Mouse (Mus musculus): ENCODE measurements at regions not wholly inside any gene's neighbourhood (a gene's known extent, or its start where the extent isn't known, plus 50 kb on each side); places are given as distances from the start of the nearest gene placed in this dataset.

DNA sequence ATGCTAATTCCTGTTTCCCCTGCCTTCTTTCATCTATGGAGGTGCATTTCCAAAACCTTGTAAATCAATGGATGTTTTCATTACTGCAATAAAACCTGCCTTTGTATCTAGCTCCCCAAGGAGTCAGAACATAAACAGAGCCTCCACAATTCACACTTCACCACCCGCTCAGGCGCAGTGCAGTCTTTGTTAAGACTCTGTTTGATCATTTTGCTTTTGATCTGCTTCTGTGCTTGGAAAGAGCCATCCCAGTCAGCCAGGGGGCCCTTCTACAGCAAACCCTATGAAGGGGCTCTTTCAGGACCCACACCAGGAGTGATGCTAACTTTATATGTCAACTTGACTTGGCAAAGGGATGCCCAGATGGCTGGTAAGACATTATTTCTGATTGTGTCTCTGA, 86.7 kb upstream of the Ptprm start:
- Histone ChIP-seq H3K27ac (no peak overlapping the region), H3K4me2 (no peak overlapping the region), H3K9me3 (replicated peaks) (no peaks in the 10 kb centered on the region), H3K4me1 (replicated peaks) (no peaks in the 10 kb centered on the region), H3K27me3 (no peaks in the 10 kb centered on the region), H3K36me3 (no peaks in the 10 kb centered on the region), H3K4me3 (no peak overlapping the region), H3K9ac (no peak overlapping the region)
- no peak for ATAC-seq (replicated peaks; ENCODE audit: insufficient number of reproducible peaks, insufficient read depth, low FRiP score, low read depth)
- 90% methylated on average over 2 of the region's 2 CpGs for whole genome bisulfite sequencing

GRCm38 (mm10) chr17:67419956-67420711, 65.9 kb upstream of the Ptprm start:
- H3K27me3 ChIP-seq = no peaks in the 10 kb centered on the region
- H3K4me1 ChIP-seq (replicated peaks) = no peaks in the 10 kb centered on the region
- no peak overlapping the region for H3K4me2 ChIP-seq
- H3K4me3 ChIP-seq = no peak overlapping the region
- no peak for ATAC-seq (replicated peaks; ENCODE audit: insufficient number of reproducible peaks, insufficient read depth, low FRiP score, low read depth)
- no peak overlapping the region for H3K27ac ChIP-seq
- WGBS = 57% methylated on average over 4 of the region's 4 CpGs
- H3K36me3 ChIP-seq = no peaks in the 10 kb centered on the region
- H3K9me3 ChIP-seq (replicated peaks) = no peaks in the 10 kb centered on the region
- H3K9ac ChIP-seq = no peak overlapping the region

DNA sequence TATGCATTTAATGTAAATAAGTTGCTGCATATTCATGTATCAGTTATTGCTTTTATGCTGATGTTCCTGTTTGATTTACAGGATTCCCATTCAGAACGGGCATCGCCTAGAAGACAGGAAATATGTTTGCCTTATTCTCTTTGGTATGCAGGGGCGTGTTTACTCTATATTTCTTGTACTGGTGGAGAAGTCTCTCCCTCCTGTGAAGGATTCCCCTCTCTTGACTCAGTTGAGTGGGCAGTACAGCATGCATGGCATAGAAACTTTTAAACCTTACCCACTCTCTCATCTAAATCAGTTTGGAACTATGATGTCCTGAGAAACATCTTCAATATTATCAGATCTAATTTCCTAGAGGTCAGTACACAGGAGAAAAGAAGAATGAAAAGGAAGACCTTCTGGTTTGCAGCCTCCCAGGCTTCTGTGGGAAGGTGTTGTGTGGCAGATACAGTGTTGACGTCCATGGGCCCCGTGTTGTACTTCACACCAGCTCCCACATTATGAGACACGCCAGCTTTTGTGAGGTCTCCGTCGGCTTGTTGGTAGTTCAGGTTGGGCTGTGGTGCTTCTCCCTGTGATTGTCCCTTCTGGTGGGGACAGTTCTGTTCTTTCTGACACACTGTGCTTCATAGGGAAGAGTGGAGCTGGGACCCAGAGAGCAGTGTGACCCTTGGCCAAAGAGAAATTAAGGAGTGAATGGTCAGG, 58.4 kb upstream of the Ptprm start:
- Histone ChIP-seq H3K4me3 (no peak overlapping the region), H3K4me1 (replicated peaks) (no peaks in the 10 kb centered on the region), H3K27ac (no peak overlapping the region), H3K4me2 (no peak overlapping the region), H3K27me3 (no peaks in the 10 kb centered on the region), H3K36me3 (no peaks in the 10 kb centered on the region), H3K9ac (no peak overlapping the region), H3K9me3 (replicated peaks) (no peaks in the 10 kb centered on the region)
- no peak for ATAC-seq (replicated peaks; ENCODE audit: insufficient number of reproducible peaks, insufficient read depth, low FRiP score, low read depth)
- 80% methylated on average over 8 of the region's 8 CpGs for WGBS

GRCm38 (mm10) chr17:67409911-67410310, 55.7 kb upstream of the Ptprm start:
- peak overlapping the region; percentile 12; the same call in 1 of the 2 replicates for H3K27ac ChIP-seq

DNA sequence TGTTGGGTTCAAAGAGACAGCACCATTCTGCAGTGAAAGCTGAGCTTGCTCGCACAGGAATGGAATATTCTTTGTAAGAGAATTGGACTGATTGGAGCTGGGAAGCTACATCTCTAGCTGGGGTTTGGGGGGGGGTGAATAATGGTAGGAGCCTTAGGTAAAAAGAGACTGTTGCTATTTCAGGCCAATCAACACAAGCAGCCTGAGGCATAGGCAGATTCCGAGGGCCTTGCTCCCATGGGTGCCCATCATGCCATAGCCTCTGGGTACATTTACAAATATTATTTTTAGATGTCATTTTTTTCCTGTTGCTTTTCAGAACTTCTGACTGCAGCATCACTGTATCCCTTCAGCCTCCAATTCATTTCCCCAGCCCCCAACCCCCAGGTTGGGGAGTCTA, 51.7 kb upstream of the Ptprm start:
- Histone ChIP-seq H3K4me1 (replicated peaks) (no peaks in the 10 kb centered on the region), H3K9me3 (replicated peaks) (no peaks in the 10 kb centered on the region), H3K4me3 (no peak overlapping the region), H3K27ac (no peak overlapping the region), H3K36me3 (no peaks in the 10 kb centered on the region), H3K4me2 (no peak overlapping the region), H3K27me3 (no peaks in the 10 kb centered on the region), H3K9ac (no peak overlapping the region)
- ATAC-seq (replicated peaks; ENCODE audit: insufficient number of reproducible peaks, insufficient read depth, low FRiP score, low read depth) = no peak
- WGBS = 83% methylated on average over 2 of the region's 2 CpGs

More at GRCm38 (mm10) chr17:67409911-67410310, 55.7 kb upstream of the Ptprm start:
- H3K9ac ChIP-seq = no peak overlapping the region
- no peaks in the 10 kb centered on the region for H3K9me3 ChIP-seq (replicated peaks)
- H3K4me3 ChIP-seq = no peak overlapping the region
- no peak overlapping the region for H3K4me2 ChIP-seq
- 72% methylated on average over 2 of the region's 2 CpGs for WGBS
- no peaks in the 10 kb centered on the region for H3K4me1 ChIP-seq (replicated peaks)
- no peaks in the 10 kb centered on the region for H3K36me3 ChIP-seq
- ATAC-seq (replicated peaks; ENCODE audit: insufficient number of reproducible peaks, insufficient read depth, low FRiP score, low read depth) = no peak
- no peaks in the 10 kb centered on the region for H3K27me3 ChIP-seq
